ENCODE assay signal across 22 mouse cellular contexts in the genomic region with DNA sequence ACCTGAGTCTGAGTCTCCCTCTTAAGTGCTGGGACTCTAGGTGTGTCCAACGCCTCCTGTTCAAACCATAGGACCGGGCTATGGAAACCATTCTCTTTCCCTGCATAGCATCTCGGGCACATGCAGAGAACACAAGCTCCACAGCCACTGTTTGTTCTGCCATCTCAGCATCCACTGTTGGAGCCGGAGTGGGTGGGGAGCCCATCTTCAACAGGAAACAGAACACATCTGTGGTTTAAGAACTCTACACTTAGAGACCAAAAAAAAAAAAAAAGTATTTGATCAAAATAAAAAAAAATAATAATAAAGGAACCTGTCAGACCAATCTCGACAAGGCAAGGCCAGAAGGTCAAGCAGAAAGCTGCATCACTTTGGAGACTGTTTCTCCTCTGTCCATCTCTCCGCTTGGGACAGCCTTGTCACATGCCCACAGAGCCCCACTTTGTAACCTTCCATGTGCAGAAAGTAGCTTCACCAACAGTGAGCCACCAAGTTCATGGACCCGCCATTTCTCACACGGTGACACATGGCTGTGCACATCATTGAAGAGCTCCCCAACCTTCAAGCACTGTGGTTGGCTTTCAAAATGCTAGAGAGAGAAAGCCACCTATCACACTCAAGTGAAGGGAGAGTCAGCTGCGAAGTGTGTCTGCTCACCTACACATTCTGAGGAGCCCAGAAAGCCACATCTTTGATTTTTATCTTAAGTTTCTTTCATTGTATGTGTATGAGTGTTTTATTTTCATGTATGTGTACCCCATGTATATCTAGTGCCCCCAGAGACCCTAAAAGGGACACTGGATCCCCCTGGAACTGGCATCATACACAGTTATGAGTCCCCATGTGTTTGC. TPM values are rescaled to one million over a fixed set of nuclear protein-coding genes. Genes with fewer than 3 reads are reported as not detected.
DNase-seq lines count a peak whose midpoint lies in the region; TF ChIP-seq lines count a peak whose summit lies in the region.
"Had no signal": no experiment of that assay in that cellular context is flagged by ENCODE, and none has a peak within 500 bp of the region (broad histone marks: within the 10 kb centered on the region; RNA-seq: fewer than 3 reads in every experiment).

No protein-coding gene starts in this region.

- H3K4me3 ChIP-seq in megakaryocyte, embryonic 14.5 days (replicated peaks) = peak overlapping the region; percentile 7
- no peak overlapping the region for H3K4me3 ChIP-seq in kidney, adult 2 months (ENCODE audit: insufficient read depth, low read depth, low read length)
- H3K4me3 ChIP-seq: embryonic facial prominence, embryonic 10.5 days; forebrain, embryonic 12.5 days; heart, embryonic 10.5 days; kidney, embryonic 15.5 days; limb, embryonic 15.5 days; liver, embryonic 15.5 days; midbrain, embryonic 13.5 days; myocyte had no signal

- 86% methylated on average over 9 of the region's 9 CpGs for WGBS in kidney, adult 2 months

- no peaks in the 10 kb centered on the region for H3K27me3 ChIP-seq in megakaryocyte, embryonic 14.5 days (replicated peaks)
- H3K27me3 ChIP-seq in kidney, adult 2 months (replicated peaks; ENCODE audit: control insufficient read depth, insufficient read depth, low read length) = no peaks in the 10 kb centered on the region
- H3K27me3 ChIP-seq: forebrain, embryonic 12.5 days; kidney, embryonic 15.5 days; limb, embryonic 15.5 days; liver, embryonic 15.5 days; midbrain, embryonic 13.5 days had no signal

- TF ChIP-seq POLR2A in kidney, adult 2 months (IDR thresholded peaks at IDR 0.05; ENCODE audit: low read depth, low read length) = no peak

- H3K27ac ChIP-seq in kidney, adult 2 months (ENCODE audit: insufficient read depth, low read depth, low read length) = no peak overlapping the region
- H3K27ac ChIP-seq: embryonic facial prominence, embryonic 10.5 days; forebrain, embryonic 12.5 days; heart, embryonic 10.5 days; hindbrain, embryonic 14.5 days; kidney, embryonic 15.5 days; limb, embryonic 15.5 days; liver, embryonic 15.5 days; macrophage; midbrain, embryonic 13.5 days had no signal

- H3K9me3 ChIP-seq in megakaryocyte, embryonic 14.5 days = no peaks in the 10 kb centered on the region
- H3K9me3 ChIP-seq: embryonic facial prominence, embryonic 10.5 days; forebrain, embryonic 12.5 days; heart, embryonic 10.5 days; kidney, embryonic 15.5 days; limb, embryonic 15.5 days; liver, embryonic 15.5 days; midbrain, embryonic 13.5 days had no signal

- TF ChIP-seq CTCF in kidney, adult 2 months (conservative IDR thresholded peaks at IDR 0.05; ENCODE audit: insufficient read depth, insufficient read length, low read depth, low read length) = no peak

- peaks cover 80% of the 10 kb centered on the region for H3K36me3 ChIP-seq in megakaryocyte, embryonic 14.5 days (replicated peaks; ENCODE audit: low read length)
- H3K36me3 ChIP-seq in kidney, adult 2 months (ENCODE audit: control insufficient read depth, insufficient read depth, low read length) = no peaks in the 10 kb centered on the region
- H3K36me3 ChIP-seq: embryonic facial prominence, embryonic 10.5 days; forebrain, embryonic 12.5 days; kidney, embryonic 15.5 days; limb, embryonic 15.5 days; midbrain, embryonic 13.5 days had no signal

- intact Hi-C loops in heart, postnatal 25 days (cut with DNase I) = loop anchor here (1.0 kb wide), 1 partner anchor 12 kb away; no protein-coding TSS in a partner anchor

- peak; percentile 18 to 52 for DNase-seq in heart, adult 18-20 months
- DNase-seq in heart, postnatal 25 days (ENCODE audit: low spot score) = no peak
- DNase-seq in CD8-positive naive resting alpha-beta T cell, adult 2 months (ENCODE audit: low read depth in 2 of 2, low spot score in 2 of 2) = peak; percentile 42 to 53
- DNase-seq in thymus, postnatal 14 days = peak; percentile 66
- DNase-seq in neural tube, embryonic 10.5 days (ENCODE audit: extremely low spot score, low spot score) = no peak
- no peak for DNase-seq in kidney, adult 2 months
- no peak for DNase-seq in urinary bladder, postnatal 10 days (ENCODE audit: low spot score)
- DNase-seq: cerebellum, adult 2 months; gastrocnemius, postnatal 14 days; retina, postnatal 1 day; right cerebral cortex, postnatal 4 days had no signal

- H3K4me1 ChIP-seq in megakaryocyte, embryonic 14.5 days = peaks cover 91% of the 10 kb centered on the region
- H3K4me1 ChIP-seq in kidney, adult 2 months (ENCODE audit: control insufficient read depth, insufficient read depth, low read length) = peaks cover 27% of the 10 kb centered on the region

RNA-seq across cellular contexts. Expression of gene B4galt1, which starts 20.2 kb away (rescaled TPM):
- total RNA-seq in heart, adult 18-20 months (2021) = 10 to 100 TPM; 58.2 to 59.1 TPM
- total RNA-seq in heart, postnatal 25 days (2021) = 10 to 100 TPM; 58.2 to 70.4 TPM
- 43.8 and 101 TPM in 2 replicates for polyA plus RNA-seq in megakaryocyte, embryonic 14.5 days (2012; ENCODE audit: insufficient read depth, low replicate concordance)
- polyA plus RNA-seq in kidney, adult 2 months (2012; rRNA removed) = 20.1 and 22.2 TPM in 2 replicates

Comparison
In these comparisons a context has a peak if more than half of its experiments do, and no peak if none do; other contexts are left out.
1. DNase-seq: peak in heart, adult 18-20 months (2 of 2), CD8-positive naive resting alpha-beta T cell, adult 2 months (2 of 2) and thymus, postnatal 14 days (single experiment); none in heart, postnatal 25 days (single experiment), neural tube, embryonic 10.5 days (single experiment), kidney, adult 2 months (single experiment) and urinary bladder, postnatal 10 days (single experiment).